Mouse (Mus musculus) intestine, embryonic 14.5 days (tissue): Measurements from ENCODE around the gene Ssx2ip. TPM values are rescaled to one million over a fixed set of nuclear protein-coding genes. Genes with fewer than 3 reads are reported as not detected.

ENCODE experiments used
- ATAC-seq: fragments of 200-750 bp; cut with Nextera tagmentation; replicated peaks from 2 replicates; pipeline ENCODE4 v1.8.0; 2017; ENCODE audit warnings: low read depth, moderate number of reproducible peaks, moderate TSS enrichment, moderate library complexity; ENCODE audit not compliant: low FRiP score, low TSS enrichment
- DNase-seq: peaks from one replicate; pipeline ENCODE4 v3.0.0-alpha.2; 2018; ENCODE audit warnings: low spot score
- H3K27ac ChIP-seq: fragments of 300-500 bp; sonication (generic); 2 replicates; pipeline ENCODE4 v1.5.1; 2014; ENCODE audit warnings: low read depth, mild to moderate bottlenecking, control low read depth
- H3K27me3 ChIP-seq: fragments of 300-500 bp; sonication (generic); replicated peaks from 2 replicates; pipeline ENCODE4 v1.6.1; 2014; ENCODE audit warnings: low read length, control low read depth; ENCODE audit not compliant: control insufficient read depth, insufficient read depth
- H3K36me3 ChIP-seq: fragments of 300-500 bp; sonication (generic); 2 replicates; pipeline ENCODE4 v1.6.1; 2014; ENCODE audit warnings: low read length, control low read depth; ENCODE audit not compliant: control insufficient read depth, insufficient read depth
- H3K4me1 ChIP-seq: fragments of 300-500 bp; sonication (generic); replicated peaks from 2 replicates; pipeline ENCODE4 v1.6.1; 2014; ENCODE audit warnings: low read length, control low read depth, mixed read lengths; ENCODE audit not compliant: control insufficient read depth, insufficient read depth
- H3K4me2 ChIP-seq: fragments of 300-500 bp; sonication (generic); 2 replicates; pipeline ENCODE4 v1.6.1; 2014; ENCODE audit warnings: low read length
- H3K4me3 ChIP-seq: fragments of 300-500 bp; sonication (generic); 2 replicates; pipeline ENCODE4 v1.5.1; 2014; ENCODE audit warnings: low read depth, low read length, control low read depth, mixed read lengths
- H3K9ac ChIP-seq: fragments of 300-500 bp; sonication (generic); 2 replicates; pipeline ENCODE4 v1.6.1; 2014; ENCODE audit warnings: mild to moderate bottlenecking, low read length
- H3K9me3 ChIP-seq: fragments of 300-500 bp; sonication (generic); 2 replicates; pipeline ENCODE4 v1.6.1; 2016; ENCODE audit warnings: low read length, control low read depth; ENCODE audit not compliant: control insufficient read depth
- WGBS: fragments of 180-500 bp; shearing (Covaris S2); extraction: QIAGEN DNeasy Blood & Tissue Kit; methylation state at CpG from one replicate; pipeline ENCODE4 v1.1.7; 2014; 5-methylcytosine and 5-hydroxymethylcytosine counted together
- polyA plus RNA-seq: library from polyadenylated mRNA; unstranded; fragments of >200 nt; fragmentation: Nextera tagmentation; extraction: Ambion mirVana; gene quantifications from 2 replicates; pipeline ENCODE4 v1.2.1, GENCODE M21; 2014

Ssx2ip gene
- polyA plus RNA-seq, 1 experiment from 2014 or later = 36.3 TPM

- ATAC-seq = no peak
- Histone ChIP-seq H3K27ac (no peak overlapping the region), H3K9me3 (no peaks in the 10 kb centered on the region), H3K27me3 (no peaks in the 10 kb centered on the region), H3K4me1 (no peaks in the 10 kb centered on the region), H3K4me3 (no peak overlapping the region), H3K36me3 (no peaks in the 10 kb centered on the region), H3K9ac (no peak overlapping the region), H3K4me2 (no peak overlapping the region)
- DNase-seq = no peak
- 81% methylated on average over 15 of the region's 15 CpGs for WGBS
Measured at GRCm38 (mm10) chr3:146376337-146377130, 27.9 kb upstream of the Ssx2ip start.

GRCm38 (mm10) chr3:146377216-146377615 lies 27.2 kb upstream of the Ssx2ip start:
- no peak for ATAC-seq
- no peak overlapping the region for H3K4me3 ChIP-seq
- no peaks in the 10 kb centered on the region for H3K9me3 ChIP-seq
- no peak overlapping the region for H3K4me2 ChIP-seq
- H3K36me3 ChIP-seq = no peaks in the 10 kb centered on the region
- 88% methylated on average over 5 of the region's 5 CpGs for WGBS
- no peaks in the 10 kb centered on the region for H3K27me3 ChIP-seq
- H3K27ac ChIP-seq = no peak overlapping the region
- no peaks in the 10 kb centered on the region for H3K4me1 ChIP-seq
- H3K9ac ChIP-seq = no peak overlapping the region
- DNase-seq = no peak

- H3K4me1 ChIP-seq = no peaks in the 10 kb centered on the region
- WGBS = 62% methylated on average over 8 of the region's 8 CpGs
- H3K27me3 ChIP-seq = no peaks in the 10 kb centered on the region
- ATAC-seq (no peak), DNase-seq (no peak)
- H3K4me3 ChIP-seq = no peak overlapping the region
- H3K9me3 ChIP-seq = no peaks in the 10 kb centered on the region
- H3K4me2 ChIP-seq = no peak overlapping the region
- no peak overlapping the region for H3K9ac ChIP-seq
- no peak overlapping the region for H3K27ac ChIP-seq
- H3K36me3 ChIP-seq = no peaks in the 10 kb centered on the region
Measured at GRCm38 (mm10) chr3:146378753-146379152, 25.7 kb upstream of the Ssx2ip start.

DNA sequence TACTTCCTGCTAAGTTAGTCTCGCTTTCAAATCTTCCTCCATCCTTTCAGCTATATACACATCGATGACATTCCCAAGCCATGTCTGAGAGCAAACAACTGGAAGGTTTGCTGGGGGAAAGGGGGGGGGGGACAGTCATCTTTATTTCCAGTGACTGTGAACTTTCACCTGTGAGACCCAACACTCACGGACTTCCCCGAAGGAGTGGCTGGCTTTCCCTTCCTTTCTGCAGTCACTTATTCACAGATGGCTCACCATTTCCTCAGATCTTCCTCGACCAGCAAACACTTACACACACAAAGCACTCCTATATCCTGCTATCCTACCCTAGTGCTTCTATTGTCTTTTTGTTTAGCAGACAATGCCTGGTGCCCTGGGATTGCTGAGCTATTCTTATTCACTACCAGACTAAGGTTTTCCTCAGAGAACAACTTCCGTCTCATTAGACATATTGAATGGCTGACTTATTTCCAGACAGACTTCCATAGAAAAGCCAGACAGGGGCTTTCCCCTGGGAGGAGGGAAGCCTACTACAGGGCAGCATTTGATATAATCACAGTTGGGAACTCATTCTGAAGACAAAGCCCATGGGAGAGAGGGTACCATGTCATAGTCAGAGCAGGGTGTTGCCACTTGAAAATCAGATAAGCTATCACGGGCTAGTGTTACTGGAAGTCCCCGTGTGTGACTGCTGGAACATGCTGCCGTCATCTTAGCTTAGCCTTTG lies 24.5 kb upstream of the Ssx2ip start:
- H3K4me1 ChIP-seq = no peaks in the 10 kb centered on the region
- no peak overlapping the region for H3K4me3 ChIP-seq
- no peaks in the 10 kb centered on the region for H3K36me3 ChIP-seq
- H3K4me2 ChIP-seq = no peak overlapping the region
- H3K9me3 ChIP-seq = no peaks in the 10 kb centered on the region
- ATAC-seq (no peak; the same call in 1 of the 2 replicates), DNase-seq (no peak)
- H3K27me3 ChIP-seq = no peaks in the 10 kb centered on the region
- 59% methylated on average over 9 of the region's 9 CpGs for WGBS
- no peak overlapping the region; the same call in 1 of the 2 replicates for H3K27ac ChIP-seq
- no peak overlapping the region for H3K9ac ChIP-seq

DNA sequence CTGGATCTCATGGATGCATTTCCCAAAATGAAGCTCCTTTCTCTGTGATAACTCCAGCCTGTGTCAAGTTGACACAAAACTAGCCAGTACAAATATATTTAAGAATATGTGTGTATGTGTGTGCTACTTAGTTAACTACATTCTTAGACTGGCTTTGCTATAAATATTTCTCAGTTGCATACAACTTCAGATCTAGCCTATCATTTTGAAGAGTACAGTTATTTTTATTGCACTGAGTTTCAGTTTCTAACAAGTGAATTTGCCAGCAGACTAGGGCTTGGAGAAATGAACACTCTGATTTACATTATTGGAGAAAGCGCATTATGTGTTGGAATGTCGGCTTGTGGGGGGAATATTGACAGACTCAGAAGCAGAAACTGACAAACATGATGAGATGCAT lies 23.6 kb upstream of the Ssx2ip start:
- no peak overlapping the region for H3K27ac ChIP-seq
- ATAC-seq = no peak

DNA sequence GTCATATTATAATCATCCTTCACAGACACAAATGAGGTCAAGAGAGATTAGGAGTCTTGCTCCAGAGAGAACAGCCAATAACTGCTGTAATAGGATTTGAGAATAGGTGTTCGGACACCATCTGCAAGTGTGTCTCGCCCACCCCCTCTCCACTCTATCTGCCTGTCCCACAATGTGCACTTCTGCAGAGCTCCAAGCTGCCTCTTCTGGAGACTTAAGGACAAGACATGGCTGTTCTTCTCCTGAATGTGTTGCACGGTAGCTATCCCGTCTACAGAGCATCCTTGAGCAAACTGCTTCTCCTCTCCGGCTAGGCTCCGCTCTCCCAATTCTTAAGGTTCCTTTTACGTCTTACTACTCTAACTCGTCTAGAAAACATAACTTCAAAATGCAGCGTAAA lies 23.0 kb upstream of the Ssx2ip start:
- H3K9ac ChIP-seq = no peak overlapping the region
- no peak overlapping the region for H3K27ac ChIP-seq
- no peaks in the 10 kb centered on the region for H3K27me3 ChIP-seq
- no peak overlapping the region for H3K4me3 ChIP-seq
- H3K4me2 ChIP-seq = no peak overlapping the region
- no peaks in the 10 kb centered on the region for H3K4me1 ChIP-seq
- WGBS = 94% methylated on average over 9 of the region's 9 CpGs
- H3K9me3 ChIP-seq = no peaks in the 10 kb centered on the region
- DNase-seq (no peak), ATAC-seq (no peak)
- H3K36me3 ChIP-seq = no peaks in the 10 kb centered on the region

More for the DNA sequence above, 23.6 kb upstream of the Ssx2ip start:
- Histone ChIP-seq H3K9ac (no peak overlapping the region), H3K27me3 (no peaks in the 10 kb centered on the region), H3K4me2 (no peak overlapping the region), H3K36me3 (no peaks in the 10 kb centered on the region), H3K9me3 (no peaks in the 10 kb centered on the region), H3K4me1 (no peaks in the 10 kb centered on the region), H3K4me3 (no peak overlapping the region)
- no peak for DNase-seq
- 94% methylated on average over 2 of the region's 2 CpGs for WGBS

- DNase-seq (no peak), ATAC-seq (no peak)
- H3K9ac ChIP-seq = no peak overlapping the region
- H3K36me3 ChIP-seq = no peaks in the 10 kb centered on the region
- no peaks in the 10 kb centered on the region for H3K9me3 ChIP-seq
- H3K4me1 ChIP-seq = no peaks in the 10 kb centered on the region
- WGBS = 72% methylated on average over 3 of the region's 3 CpGs
- no peak overlapping the region for H3K4me3 ChIP-seq
- H3K27ac ChIP-seq = no peak overlapping the region
- H3K4me2 ChIP-seq = no peak overlapping the region
- no peaks in the 10 kb centered on the region for H3K27me3 ChIP-seq
Measured at GRCm38 (mm10) chr3:146386800-146387199, 17.6 kb upstream of the Ssx2ip start.

GRCm38 (mm10) chr3:146392656-146393321 lies 11.7 kb upstream of the Ssx2ip start:
- H3K4me1 ChIP-seq = peaks cover 5% of the 10 kb centered on the region; the same call in 1 of the 2 replicates

More at GRCm38 (mm10) chr3:146392656-146393321, 11.7 kb upstream of the Ssx2ip start:
- Histone ChIP-seq H3K27ac (no peak overlapping the region), H3K36me3 (no peaks in the 10 kb centered on the region), H3K9ac (no peak overlapping the region), H3K9me3 (no peaks in the 10 kb centered on the region), H3K4me2 (no peak overlapping the region), H3K27me3 (no peaks in the 10 kb centered on the region), H3K4me3 (no peak overlapping the region)
- no peak for DNase-seq
- 79% methylated on average over 19 of the region's 19 CpGs for WGBS
- ATAC-seq = no peak
